Mouse (Mus musculus) forebrain, embryonic 11.5 days (tissue): Measurements from ENCODE around the gene 3110082I17Rik. TPM values are rescaled to one million over a fixed set of nuclear protein-coding genes. Genes with fewer than 3 reads are reported as not detected.

Experiments
- ATAC-seq: fragments of 200-750 bp; cut with Nextera tagmentation; replicated peaks from 2 replicates; pipeline ENCODE4 v1.8.0; 2017; ENCODE audit warnings: moderate TSS enrichment; ENCODE audit not compliant: low FRiP score
- DNase-seq: peaks from one replicate; pipeline ENCODE4 v3.0.0-alpha.2; 2017; ENCODE audit warnings: low spot score
- H3K27ac ChIP-seq: fragments of 300-500 bp; sonication (generic); 2 replicates; pipeline ENCODE4 v1.5.1; 2014; ENCODE audit warnings: low read depth, low read length
- H3K27me3 ChIP-seq: fragments of 300-500 bp; sonication (generic); 2 replicates; pipeline ENCODE4 v1.6.1; 2014; ENCODE audit warnings: mild to moderate bottlenecking, low read length, mixed read lengths; ENCODE audit not compliant: control insufficient read depth, insufficient read depth
- H3K36me3 ChIP-seq: fragments of 300-500 bp; sonication (generic); 2 replicates; pipeline ENCODE4 v1.6.1; 2014; ENCODE audit warnings: mild to moderate bottlenecking, low read length, moderate library complexity, mixed read lengths; ENCODE audit not compliant: control insufficient read depth, insufficient read depth
- H3K4me1 ChIP-seq: fragments of 300-500 bp; sonication (generic); replicated peaks from 2 replicates; pipeline ENCODE4 v1.6.1; 2014; ENCODE audit warnings: low read length, mixed read lengths; ENCODE audit not compliant: control insufficient read depth, insufficient read depth
- H3K4me2 ChIP-seq: fragments of 300-500 bp; sonication (generic); 2 replicates; pipeline ENCODE4 v1.6.1; 2014; ENCODE audit warnings: low read depth, mild to moderate bottlenecking, low read length, moderate library complexity, mixed read lengths; ENCODE audit not compliant: severe bottlenecking
- H3K4me3 ChIP-seq: fragments of 300-500 bp; sonication (generic); 2 replicates; pipeline ENCODE4 v1.5.1; 2014; ENCODE audit warnings: low read depth, low read length
- H3K9ac ChIP-seq: fragments of 300-500 bp; sonication (generic); 2 replicates; pipeline ENCODE4 v1.6.1; 2014; ENCODE audit warnings: low read length
- H3K9me3 ChIP-seq: fragments of 300-500 bp; sonication (generic); 2 replicates; pipeline ENCODE4 v1.6.1; 2016; ENCODE audit warnings: low read length, mixed read lengths; ENCODE audit not compliant: control insufficient read depth
- WGBS: fragments of 180-500 bp; shearing (Covaris S2); extraction: QIAGEN DNeasy Blood & Tissue Kit; methylation state at CpG from one replicate; pipeline ENCODE4 v1.1.7; 2014; 5-methylcytosine and 5-hydroxymethylcytosine counted together
- polyA plus RNA-seq: library from polyadenylated mRNA; unstranded; fragments of >200 nt; fragmentation: Nextera tagmentation; extraction: Ambion mirVana; gene quantifications from 2 replicates; pipeline ENCODE4 v1.2.1, GENCODE M21; 2014

Gene 3110082I17Rik
- polyA plus RNA-seq, 1 experiment from 2014 or later: 38.5 TPM

DNA sequence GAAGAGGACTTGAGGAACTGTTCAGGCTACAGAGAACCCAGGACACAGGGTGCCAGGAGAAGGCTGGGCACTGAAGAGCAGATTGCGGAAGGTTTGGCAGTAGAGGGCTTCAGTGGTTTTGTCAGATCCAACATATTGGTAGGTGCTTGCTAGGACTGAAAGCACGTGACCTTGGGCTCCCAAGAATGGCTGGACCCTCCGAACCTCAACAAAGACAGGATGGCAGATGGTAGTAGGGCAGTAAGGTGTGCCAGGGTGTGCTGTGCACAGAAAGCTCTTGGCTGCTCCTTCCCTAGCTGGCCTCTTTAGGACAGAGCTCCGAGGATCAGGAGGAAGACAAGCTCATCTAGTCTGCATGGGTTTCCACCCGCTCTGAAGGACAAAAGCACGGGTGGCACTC is 49.2 kb downstream of the 3110082I17Rik start:
- no peaks in the 10 kb centered on the region for H3K9me3 ChIP-seq
- H3K36me3 ChIP-seq: no peaks in the 10 kb centered on the region
- DNase-seq (no peak), ATAC-seq (no peak)
- H3K27me3 ChIP-seq: no peaks in the 10 kb centered on the region
- H3K4me3 ChIP-seq: no peak overlapping the region
- WGBS: 88% methylated on average over 6 of the region's 6 CpGs
- H3K9ac ChIP-seq: no peak overlapping the region
- no peak overlapping the region for H3K27ac ChIP-seq
- no peaks in the 10 kb centered on the region for H3K4me1 ChIP-seq
- H3K4me2 ChIP-seq: no peak overlapping the region

DNA sequence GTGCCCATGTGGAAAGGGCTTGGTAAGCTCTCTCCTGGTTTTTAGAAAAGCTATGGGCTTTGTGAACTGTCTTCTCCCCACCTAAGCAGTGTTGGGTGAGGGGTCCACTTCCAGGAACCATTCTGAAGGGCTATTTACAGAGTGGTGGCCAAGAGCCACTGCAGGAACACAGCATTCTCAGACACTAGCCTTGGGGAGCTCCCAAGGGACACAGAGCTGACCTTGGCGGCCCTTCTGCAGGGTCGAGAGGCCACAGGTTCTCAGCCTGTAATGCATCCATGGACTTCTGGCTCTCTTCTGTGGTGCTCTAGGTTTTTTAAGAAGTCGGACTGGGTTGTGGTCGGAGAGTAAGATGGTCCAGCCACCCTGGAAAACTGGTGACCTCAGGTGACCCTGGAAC is 50.3 kb downstream of the 3110082I17Rik start:
- Histone ChIP-seq H3K36me3 (no peaks in the 10 kb centered on the region), H3K27me3 (no peaks in the 10 kb centered on the region), H3K9me3 (no peaks in the 10 kb centered on the region), H3K9ac (no peak overlapping the region), H3K27ac (no peak overlapping the region), H3K4me3 (no peak overlapping the region), H3K4me1 (no peaks in the 10 kb centered on the region), H3K4me2 (no peak overlapping the region)
- ATAC-seq: no peak
- no peak for DNase-seq
- 86% methylated on average over 4 of the region's 4 CpGs for WGBS

DNA sequence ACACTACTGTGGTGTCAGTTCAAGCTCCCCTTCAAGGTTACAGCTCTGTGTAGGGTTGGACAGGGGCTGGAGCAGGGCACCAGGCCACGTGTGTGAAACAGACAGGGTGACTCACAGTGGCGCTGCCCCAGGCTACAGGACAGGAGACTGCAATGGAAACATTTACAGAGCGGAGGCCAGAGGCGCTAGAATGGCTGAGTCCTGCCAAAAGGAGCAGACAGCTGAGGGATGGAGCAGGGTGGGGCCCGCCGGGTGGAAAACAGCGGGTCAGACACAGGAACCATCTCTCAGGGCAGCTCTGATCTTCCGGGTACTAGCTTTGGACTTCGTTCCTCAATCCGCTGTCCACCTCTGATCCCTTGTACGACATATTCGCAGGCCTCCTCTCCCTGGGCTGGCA is 50.9 kb downstream of the 3110082I17Rik start:
- Histone ChIP-seq H3K9me3 (no peaks in the 10 kb centered on the region), H3K27me3 (no peaks in the 10 kb centered on the region), H3K36me3 (no peaks in the 10 kb centered on the region), H3K4me3 (no peak overlapping the region), H3K4me2 (no peak overlapping the region), H3K9ac (no peak overlapping the region), H3K27ac (no peak overlapping the region), H3K4me1 (no peaks in the 10 kb centered on the region)
- no peak for ATAC-seq
- no peak for DNase-seq
- 82% methylated on average over 12 of the region's 12 CpGs for WGBS

DNA sequence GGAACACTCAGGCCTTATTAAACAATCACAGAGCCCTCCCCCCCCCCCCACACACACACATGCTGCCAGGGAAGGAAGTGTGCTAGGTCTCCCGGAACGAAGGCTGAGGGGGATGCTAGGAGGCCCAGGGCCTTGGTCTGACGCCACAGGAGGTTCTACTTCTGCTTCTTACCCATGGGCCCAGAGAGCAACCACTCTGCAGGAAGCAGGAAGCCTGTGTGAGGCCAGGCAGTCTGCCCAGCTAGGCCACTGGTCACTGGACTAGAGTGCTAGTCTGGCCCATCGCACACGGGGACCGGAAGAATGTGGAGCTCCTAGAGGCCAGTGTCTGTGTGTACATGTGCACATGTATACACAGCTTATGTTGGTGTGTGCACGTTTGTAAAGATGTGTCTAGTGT is 51.8 kb downstream of the 3110082I17Rik start:
- H3K4me2 ChIP-seq: no peak overlapping the region
- no peak overlapping the region for H3K27ac ChIP-seq
- no peaks in the 10 kb centered on the region for H3K36me3 ChIP-seq
- WGBS: 90% methylated on average over 7 of the region's 7 CpGs
- H3K4me1 ChIP-seq: no peaks in the 10 kb centered on the region
- ATAC-seq (no peak), DNase-seq (no peak)
- H3K4me3 ChIP-seq: no peak overlapping the region
- no peaks in the 10 kb centered on the region for H3K27me3 ChIP-seq
- H3K9ac ChIP-seq: no peak overlapping the region
- H3K9me3 ChIP-seq: no peaks in the 10 kb centered on the region

DNA sequence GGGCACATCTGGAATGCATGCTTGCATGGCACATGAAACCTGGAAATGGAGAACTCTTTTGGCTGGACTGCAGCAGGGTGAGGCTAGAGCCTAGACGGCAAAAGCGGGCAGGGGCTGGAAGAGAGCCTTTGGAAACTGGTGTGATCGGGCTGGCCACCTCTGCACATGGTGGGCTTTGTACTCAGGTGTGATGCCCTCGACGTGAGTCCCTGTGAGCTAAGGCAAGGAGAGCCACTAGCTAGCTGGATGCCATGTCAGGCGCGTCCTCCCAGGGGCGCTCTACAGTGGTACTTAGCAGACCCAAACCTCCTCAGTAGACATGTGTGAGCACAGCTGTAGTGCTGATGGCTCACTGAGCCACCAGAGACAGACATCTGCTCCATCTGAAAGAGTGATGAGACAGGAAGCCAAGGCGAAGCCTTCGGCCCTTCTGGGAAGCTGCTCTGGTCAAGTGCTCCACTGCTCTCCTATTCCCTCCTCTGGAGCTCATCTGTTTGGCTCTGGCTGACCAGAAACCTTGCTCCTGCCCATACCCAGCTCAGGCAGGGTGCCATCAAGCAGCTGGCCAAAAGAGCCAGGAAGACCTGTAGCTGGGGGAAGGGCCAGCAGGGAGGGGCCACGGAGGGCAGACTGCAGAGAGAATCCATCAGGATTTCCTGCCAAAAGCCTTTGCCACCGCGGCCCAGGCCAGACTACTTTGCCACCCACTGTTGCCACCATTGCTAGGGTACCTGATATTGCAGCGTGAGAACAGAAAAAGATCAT is 53.0 kb downstream of the 3110082I17Rik start:
- WGBS: 92% methylated on average over 14 of the region's 14 CpGs
- H3K27ac ChIP-seq: no peak overlapping the region
- no peak for DNase-seq

DNA sequence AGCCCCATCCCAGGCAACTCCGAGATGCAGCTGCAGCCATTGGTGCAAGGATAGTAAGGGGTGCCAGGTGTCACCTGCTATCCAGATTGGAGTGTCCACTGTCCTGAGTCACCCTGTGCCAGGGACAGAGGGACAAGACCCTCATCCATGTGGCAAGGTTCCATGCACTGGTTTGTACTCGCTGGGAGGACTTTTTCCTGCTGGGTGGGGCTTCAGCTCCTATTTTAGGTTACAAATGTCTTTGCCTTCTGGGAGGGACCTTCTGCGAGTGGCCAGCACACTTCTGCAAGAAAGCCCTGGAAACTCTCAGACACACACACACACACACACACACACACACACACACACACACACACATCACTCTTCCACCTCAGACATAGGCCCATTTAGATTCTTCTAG is 54.4 kb downstream of the 3110082I17Rik start:
- DNase-seq: no peak
- no peaks in the 10 kb centered on the region for H3K27me3 ChIP-seq
- H3K27ac ChIP-seq: no peak overlapping the region
- no peaks in the 10 kb centered on the region for H3K36me3 ChIP-seq
- no peak overlapping the region for H3K4me3 ChIP-seq
- H3K9me3 ChIP-seq: no peaks in the 10 kb centered on the region
- no peak for ATAC-seq
- no peak overlapping the region for H3K9ac ChIP-seq
- H3K4me1 ChIP-seq: no peaks in the 10 kb centered on the region
- WGBS: 82% methylated on average over 3 of the region's 3 CpGs
- H3K4me2 ChIP-seq: no peak overlapping the region

More for the DNA sequence above, 53.0 kb downstream of the 3110082I17Rik start:
- Histone ChIP-seq H3K4me1 (no peaks in the 10 kb centered on the region), H3K4me2 (no peak overlapping the region), H3K27me3 (no peaks in the 10 kb centered on the region), H3K9ac (no peak overlapping the region), H3K36me3 (no peaks in the 10 kb centered on the region), H3K9me3 (no peaks in the 10 kb centered on the region), H3K4me3 (no peak overlapping the region)
- no peak for ATAC-seq

DNA sequence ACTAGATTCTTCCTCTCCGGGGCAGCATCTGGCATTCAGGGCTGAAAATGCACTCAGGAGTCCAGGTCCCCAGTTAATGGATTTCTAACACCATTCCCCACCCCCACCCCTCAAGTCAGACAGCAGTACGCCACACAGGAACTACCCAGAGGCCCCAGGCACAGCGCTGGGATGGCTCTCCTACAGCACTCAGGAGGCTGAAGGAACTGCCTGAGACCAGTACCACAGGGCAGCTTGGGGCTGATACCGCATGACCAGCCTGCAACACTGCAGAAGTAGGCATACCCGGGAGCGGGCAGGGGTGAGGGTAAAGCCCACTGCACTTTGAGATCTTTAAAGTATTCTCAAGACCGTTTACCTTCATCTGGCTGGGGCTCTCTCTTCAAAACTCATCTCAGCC is 54.8 kb downstream of the 3110082I17Rik start:
- Histone ChIP-seq H3K36me3 (no peaks in the 10 kb centered on the region), H3K9me3 (no peaks in the 10 kb centered on the region), H3K9ac (no peak overlapping the region), H3K4me1 (no peaks in the 10 kb centered on the region), H3K4me2 (no peak overlapping the region), H3K4me3 (no peak overlapping the region), H3K27me3 (no peaks in the 10 kb centered on the region), H3K27ac (no peak overlapping the region)
- WGBS: 79% methylated on average over 7 of the region's 7 CpGs
- DNase-seq (no peak), ATAC-seq (no peak)

DNA sequence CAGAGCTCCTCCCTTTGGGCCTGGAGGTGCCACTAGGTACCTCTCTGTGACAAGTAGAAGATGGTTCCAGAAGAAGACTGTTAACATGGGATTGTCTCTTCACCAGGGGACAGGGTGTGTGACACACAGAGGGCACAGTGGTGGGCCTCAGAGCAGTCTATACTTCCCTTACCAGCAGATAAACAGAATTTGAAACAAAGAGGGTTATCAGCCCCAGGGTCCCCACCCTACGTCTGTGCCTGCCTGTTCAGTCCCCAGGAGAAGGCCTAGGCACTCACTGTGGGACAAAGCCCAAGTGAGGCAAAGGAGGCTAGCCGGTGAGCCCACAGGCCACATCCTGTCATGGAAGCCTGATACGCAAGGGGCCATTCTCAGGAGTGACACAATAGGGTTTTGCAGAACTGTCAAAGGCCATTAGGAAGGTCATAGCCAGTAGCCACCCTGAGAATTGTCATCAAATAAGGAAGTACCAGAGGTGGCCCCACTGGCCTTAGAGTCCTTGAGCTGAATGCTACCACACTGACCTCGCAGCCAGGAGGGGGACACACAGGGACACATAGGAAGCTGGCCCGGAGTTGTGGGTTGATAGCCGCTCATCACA is 55.4 kb downstream of the 3110082I17Rik start, which contains the start of gene C130050O18Rik:
C130050O18Rik (plus strand) TSS at position 480 of the 601 bp plus-strand sequence.
- Histone ChIP-seq H3K4me3 (no peak within 1 kb of the TSS), H3K27ac (no peak within 1 kb of the TSS), H3K36me3 (no peaks in the 10 kb centered on the region), H3K27me3 (no peaks in the 10 kb centered on the region), H3K9ac (no peak within 1 kb of the TSS), H3K9me3 (no peaks in the 10 kb centered on the region), H3K4me2 (no peak within 1 kb of the TSS), H3K4me1 (no peaks in the 10 kb centered on the region)
- DNase-seq (no peak), ATAC-seq (no peak)
- WGBS: 87% methylated on average over 6 of the region's 6 CpGs
